Mouse (Mus musculus): ENCODE data around the gene Olfr632.

DNA sequence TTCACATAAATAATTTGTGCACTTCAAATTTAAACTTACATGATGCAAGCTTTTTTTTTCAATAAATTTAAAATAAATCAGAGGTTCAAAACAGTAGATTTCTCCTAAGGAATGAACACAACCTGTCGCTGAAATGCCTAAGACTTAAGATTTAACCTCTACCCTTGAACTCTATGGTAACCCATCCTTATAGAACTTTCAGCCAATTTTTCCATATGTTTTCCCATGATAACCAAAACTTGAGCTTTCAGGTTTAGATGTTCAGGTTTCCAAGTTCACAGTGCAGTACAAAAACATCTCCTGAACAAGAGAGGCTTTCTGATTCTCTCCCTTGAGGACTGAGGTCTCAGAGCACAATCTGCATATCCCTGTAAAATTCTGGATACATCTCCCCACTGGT is 36.7 kb downstream of the Olfr632 start, which contains the start of gene Olfr635:
- TF ChIP-seq HCFC1 (IDR thresholded peaks at IDR 0.05; ENCODE audit: borderline replicate concordance, insufficient read depth, low read length) (no peak), ZNF384 (IDR thresholded peaks at IDR 0.05; ENCODE audit: low read depth, low read length) (no peak), MAFK (IDR thresholded peaks at IDR 0.05; ENCODE audit: insufficient read depth, low read depth, low read length) (no peak), ZC3H11A (IDR thresholded peaks at IDR 0.05; ENCODE audit: borderline replicate concordance, low read depth, low read length) (no peak), CHD2 (IDR thresholded peaks at IDR 0.05; ENCODE audit: low read depth, low read length) (no peak)

Measured in ES-E14 (cell line).